20 mouse cellular contexts compared by ENCODE assay signal in the genomic region with DNA sequence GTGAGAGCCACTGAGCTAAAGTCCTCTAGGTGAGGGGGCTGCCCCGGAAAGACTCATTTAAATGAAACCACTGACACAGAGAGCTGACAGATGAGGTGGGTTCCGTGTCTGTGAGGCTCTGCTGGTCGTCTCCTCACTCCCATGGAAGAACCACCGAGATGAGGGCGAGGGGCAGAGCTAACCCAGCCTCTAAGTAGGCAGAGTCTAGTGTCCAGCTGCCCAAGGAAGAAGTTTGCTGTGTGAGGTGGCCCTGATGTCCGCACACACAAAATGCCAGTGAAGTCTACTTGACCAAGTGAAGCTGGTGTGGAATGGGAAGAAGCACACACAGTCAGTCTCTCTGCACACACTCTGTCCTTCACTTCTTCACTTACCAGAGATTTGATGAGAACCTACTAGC. TPM values are rescaled to one million over a fixed set of nuclear protein-coding genes. Genes with fewer than 3 reads are reported as not detected.
"Had no signal": no experiment of that assay in that cellular context is flagged by ENCODE, and none has a peak within 500 bp of the region (broad histone marks: within the 10 kb centered on the region; RNA-seq: fewer than 3 reads in every experiment).

No protein-coding gene starts in this region.

- H3K9ac ChIP-seq: lung, embryonic 15.5 days; midbrain, embryonic 13.5 days; midbrain, embryonic 15.5 days; neural tube, embryonic 12.5 days; stomach, embryonic 15.5 days had no signal

- H3K36me3 ChIP-seq: lung, embryonic 15.5 days; midbrain, embryonic 13.5 days; midbrain, embryonic 15.5 days; neural tube, embryonic 12.5 days; stomach, embryonic 15.5 days had no signal

- H3K27me3 ChIP-seq: lung, embryonic 15.5 days; midbrain, embryonic 15.5 days; neural tube, embryonic 12.5 days; stomach, embryonic 15.5 days had no signal

- H3K4me1 ChIP-seq: midbrain, embryonic 13.5 days; midbrain, embryonic 15.5 days had no signal

- ATAC-seq: lung, postnatal 0 days; midbrain, embryonic 13.5 days; midbrain, embryonic 15.5 days had no signal

- H3K4me3 ChIP-seq: lung, embryonic 15.5 days; megakaryocyte, embryonic 14.5 days; midbrain, embryonic 13.5 days; midbrain, embryonic 15.5 days; neural tube, embryonic 12.5 days; stomach, embryonic 15.5 days had no signal

- DNase-seq: lung, adult 2 months; lung, postnatal 14 days; lung, postnatal 36 days; right cerebral cortex, postnatal 14 days; thymus, adult 2 months; thymus, postnatal 25 days; thymus, postnatal 4 days had no signal

- H3K27ac ChIP-seq: lung, embryonic 15.5 days; macrophage; midbrain, embryonic 13.5 days; midbrain, embryonic 15.5 days; neural tube, embryonic 12.5 days; stomach, embryonic 15.5 days; stomach, postnatal 0 days had no signal

- H3K4me2 ChIP-seq: lung, embryonic 15.5 days; midbrain, embryonic 11.5 days; midbrain, embryonic 13.5 days; midbrain, embryonic 15.5 days; neural tube, embryonic 12.5 days; stomach, embryonic 15.5 days had no signal

- H3K9me3 ChIP-seq: lung, embryonic 15.5 days; megakaryocyte, embryonic 14.5 days; midbrain, embryonic 13.5 days; midbrain, embryonic 15.5 days; neural tube, embryonic 12.5 days; stomach, embryonic 15.5 days had no signal

RNA-seq across cellular contexts. Expression of a gene that starts 0.6 kb away (rescaled TPM):
- total RNA-seq: midbrain, postnatal 0 days; monocyte, adult 5-6 weeks; neutrophil, adult 5-6 weeks had no signal
- polyA plus RNA-seq: lung, adult 2 months; macrophage had no signal
